Mouse (Mus musculus): ENCODE data around the gene Bcat1.

Gene Bcat1

DNA sequence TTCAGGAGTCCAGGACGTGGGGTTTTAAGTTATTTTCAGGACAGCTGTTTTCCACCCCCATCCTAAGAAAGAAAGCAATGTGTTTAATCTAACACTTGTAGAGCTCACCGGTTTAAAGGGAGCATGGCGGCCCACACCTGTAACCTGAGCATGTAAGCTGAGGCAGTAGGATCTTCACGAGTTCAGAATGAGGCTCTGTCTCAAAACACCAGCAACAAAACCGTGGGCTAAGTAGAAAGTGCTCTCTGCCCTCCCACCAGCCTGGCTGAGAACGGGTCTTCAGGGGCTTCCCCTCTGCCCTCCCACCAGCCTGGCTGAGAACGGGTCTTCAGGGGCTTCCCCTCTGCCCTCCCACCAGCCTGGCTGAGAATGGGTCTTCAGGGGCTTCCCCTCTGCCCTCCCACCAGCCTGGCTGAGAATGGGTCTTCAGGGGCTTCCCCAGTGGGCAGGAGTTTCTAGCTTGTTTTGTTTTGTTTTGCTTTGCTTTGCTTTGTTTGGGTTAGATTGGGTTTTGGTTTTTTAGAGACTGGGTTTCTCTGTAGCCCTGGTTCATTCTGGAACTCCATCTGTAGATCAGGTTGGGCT is 17.1 kb upstream of the Bcat1 start:
- WGBS, result 58% methylated on average over 7 of the region's 7 CpGs

DNA sequence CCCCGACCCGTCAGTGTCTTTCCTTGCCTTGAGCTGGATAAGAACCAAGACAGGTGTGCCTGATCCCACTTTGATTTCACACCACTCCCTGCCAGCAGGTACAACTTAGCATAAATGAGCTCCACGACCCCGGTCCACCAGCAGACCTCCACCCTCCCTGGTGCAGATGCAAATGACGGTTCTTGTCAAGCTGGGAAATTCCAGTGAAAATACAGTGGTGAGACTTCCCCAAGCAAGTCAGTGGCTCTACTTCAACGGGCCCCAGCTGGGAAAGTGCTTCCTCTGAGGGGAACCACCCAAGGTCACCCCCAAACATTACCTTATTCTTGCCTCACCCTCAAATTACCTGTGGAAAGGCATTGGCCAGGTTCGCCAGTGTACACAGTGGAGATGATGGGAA is 16.0 kb upstream of the Bcat1 start:
- WGBS, result 86% methylated on average over 7 of the region's 7 CpGs

DNA sequence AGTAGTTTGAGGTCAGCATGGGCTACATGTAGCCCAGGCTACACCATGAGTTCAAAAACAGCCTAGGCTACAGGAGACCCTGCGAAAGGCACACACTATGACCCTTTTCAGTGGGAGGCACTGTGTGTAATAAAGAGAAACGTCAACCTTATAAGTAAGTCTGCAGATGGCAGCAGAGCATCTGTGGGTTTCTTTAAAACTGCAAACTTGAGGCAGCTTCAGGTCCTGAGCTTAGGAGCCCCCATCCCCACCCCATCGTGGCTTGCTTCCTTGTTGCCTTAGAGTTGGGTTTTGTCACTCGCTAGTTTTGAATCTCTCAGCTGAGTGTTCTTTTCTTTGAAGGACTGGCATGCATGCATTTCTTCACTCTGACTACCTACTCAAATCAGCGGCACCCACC is 14.9 kb upstream of the Bcat1 start:
- WGBS, result 48% methylated on average over 5 of the region's 5 CpGs

DNA sequence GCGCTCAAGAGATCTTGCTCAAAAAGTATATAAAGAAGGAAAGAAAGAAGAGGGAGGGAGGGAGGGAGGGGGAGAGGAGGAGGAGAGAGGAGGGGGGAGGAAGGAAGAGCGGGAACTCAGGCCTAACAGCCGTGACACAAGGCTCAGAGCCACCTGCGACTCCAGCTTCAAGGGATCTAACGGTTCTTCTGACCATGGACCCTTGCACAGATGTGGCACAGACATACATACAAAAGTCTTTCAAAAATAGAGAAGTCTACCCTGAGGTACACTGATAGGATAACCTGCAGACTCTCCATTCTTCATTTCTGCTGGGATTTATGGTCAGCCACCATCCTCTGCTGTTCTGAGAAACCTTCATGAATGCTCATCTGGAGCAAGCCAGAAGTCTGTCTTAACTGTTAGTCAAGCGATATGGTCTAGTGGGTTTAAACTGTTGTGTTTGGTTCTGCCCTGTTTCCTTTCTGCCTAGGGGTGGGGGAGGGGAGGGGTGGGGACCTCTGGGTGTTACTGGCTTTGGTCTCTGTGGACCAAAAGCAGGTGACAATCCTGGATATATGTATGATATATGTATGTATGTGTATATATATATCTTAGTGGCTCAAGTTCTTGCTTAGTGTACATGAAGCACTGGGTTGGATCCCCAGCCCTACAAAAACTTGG is 14.3 kb upstream of the Bcat1 start:
- WGBS, result 92% methylated on average over 6 of the region's 6 CpGs

DNA sequence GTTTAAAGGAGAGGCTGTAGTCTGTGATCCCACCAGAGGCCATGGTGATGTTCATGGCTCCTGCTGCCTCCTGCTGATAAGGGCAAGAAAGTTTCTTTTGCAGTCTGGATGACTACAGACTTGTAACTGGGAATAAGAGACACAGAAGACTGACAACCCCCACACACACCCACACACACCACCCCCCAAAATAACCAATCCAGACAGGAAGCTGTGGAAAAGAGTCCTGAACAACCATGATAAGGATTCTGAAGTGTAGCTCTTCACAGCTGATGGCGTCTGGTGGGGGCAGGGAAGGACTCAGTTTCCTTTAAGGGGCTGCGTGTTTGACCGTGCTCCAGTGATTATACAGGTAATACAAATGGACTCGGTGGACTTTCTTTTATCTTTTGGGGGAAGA is 13.4 kb upstream of the Bcat1 start:
- WGBS, result 91% methylated on average over 4 of the region's 4 CpGs

DNA sequence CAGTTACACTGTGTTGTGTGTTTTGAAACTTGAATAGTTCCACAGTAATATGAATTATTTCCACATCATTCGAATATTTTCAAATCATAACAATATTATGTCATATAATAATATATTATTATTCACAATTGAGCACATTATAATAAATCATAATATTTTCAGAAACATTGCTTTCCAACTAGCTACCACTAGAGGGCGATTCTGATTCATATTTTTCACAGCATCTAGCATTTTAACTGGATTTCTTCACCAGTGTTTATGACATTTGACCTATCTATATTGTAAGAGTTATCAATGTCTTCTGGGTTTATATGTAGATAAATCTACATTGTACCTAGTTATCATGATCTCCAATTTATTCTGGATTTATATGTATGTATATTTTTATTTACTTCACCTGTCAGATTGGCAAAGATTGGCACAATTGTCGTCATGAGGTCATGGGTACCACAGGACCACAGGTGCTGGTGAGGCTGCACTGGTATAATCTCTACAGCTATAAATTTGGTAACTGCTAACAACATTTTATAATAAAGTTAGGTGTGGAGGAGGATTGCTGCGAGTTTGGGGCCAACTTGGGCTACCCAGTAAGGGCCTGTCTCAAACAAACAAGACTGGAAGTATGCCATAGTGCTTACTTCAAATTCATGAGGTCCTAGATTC is 12.6 kb upstream of the Bcat1 start:
- WGBS, result 52% methylated on average over 4 of the region's 4 CpGs

DNA sequence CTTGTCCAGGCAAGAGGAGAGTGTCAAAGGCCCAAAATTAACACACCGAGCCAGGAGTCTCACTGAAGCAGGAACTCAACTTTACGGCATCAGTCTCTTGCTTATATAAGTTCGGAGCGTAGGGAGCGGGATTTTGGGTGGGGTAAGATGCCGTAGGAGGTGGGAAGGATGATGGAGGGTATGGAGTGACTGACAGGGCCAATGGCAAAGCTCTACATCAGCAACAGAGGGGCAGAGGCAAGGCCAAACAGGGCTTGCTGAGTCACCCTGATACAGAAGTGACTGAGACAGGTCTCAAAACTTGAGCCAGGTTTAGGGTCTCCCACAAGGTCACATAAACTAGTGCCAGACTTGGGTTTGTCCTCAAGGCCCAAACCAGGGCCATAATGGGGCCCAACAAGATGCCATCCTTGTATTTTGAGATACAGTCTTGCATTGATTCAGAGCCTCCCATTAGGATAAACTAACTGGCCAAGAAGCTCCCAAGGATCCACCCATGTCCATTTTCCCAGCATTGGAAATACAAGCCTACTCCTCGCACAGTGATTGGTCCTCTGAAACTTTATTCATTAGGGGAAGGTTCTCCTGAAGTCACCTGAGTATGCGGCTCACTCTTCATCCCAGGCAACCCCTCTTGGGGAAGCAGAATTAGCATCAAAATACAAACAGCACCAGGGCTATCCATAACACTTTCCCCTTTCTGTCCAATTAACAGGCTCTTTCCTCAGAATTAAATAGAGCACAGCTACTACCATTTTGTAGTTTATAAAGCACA is 8.5 kb upstream of the Bcat1 start:
- 94% methylated on average over 8 of the region's 8 CpGs for WGBS

DNA sequence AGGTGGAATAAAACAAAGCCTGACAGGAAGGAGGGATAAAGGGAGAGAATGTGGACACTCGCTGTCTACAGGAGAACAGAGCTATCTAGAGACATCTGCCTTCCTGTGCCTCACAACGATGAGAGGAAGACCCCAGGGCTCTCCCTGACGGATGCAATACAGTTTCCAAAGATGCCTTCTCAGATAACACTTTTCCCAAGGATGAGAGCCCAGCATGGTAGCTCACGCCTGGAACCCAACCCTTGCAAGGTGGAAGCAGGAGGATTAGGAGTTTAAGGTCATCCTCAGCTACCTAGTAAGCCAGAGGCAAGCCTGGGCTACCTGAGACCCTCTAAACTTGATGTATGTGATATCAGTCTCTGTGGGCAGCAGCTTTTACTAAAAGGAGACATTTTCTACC is 5.7 kb upstream of the Bcat1 start:
- 74% methylated on average over 4 of the region's 4 CpGs for WGBS

DNA sequence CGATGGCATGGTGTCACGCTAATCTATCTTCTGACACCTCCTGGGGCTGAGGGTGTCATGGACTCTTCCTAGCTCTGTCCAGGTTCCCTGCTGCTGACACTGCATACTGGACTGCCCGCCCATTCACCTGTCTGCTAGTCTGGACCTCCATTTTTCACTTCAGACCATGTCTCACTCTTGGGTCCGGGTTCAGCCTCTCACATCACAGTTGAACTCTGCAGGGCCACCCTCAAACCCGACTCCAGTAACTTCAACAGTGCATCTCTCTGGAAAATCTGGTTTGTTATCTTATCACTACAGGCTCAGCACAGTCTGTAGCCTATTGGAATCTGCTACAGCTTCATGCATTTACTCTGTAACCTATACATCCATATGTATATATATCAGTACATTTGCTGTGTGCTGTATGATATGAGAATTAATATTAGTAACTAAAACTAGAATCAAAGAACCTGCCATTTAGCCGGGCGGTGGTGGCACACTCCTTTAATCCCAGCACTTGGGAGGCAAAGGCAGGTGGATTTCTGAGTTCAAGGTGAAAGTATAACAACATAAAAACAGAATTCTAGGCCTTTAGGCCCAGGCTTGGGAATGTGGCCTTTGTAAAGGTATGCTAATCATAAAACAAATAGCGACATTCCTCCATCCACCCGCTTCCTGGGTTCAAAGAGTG is 3.2 kb upstream of the Bcat1 start:
- 93% methylated on average over 9 of the region's 9 CpGs for WGBS

DNA sequence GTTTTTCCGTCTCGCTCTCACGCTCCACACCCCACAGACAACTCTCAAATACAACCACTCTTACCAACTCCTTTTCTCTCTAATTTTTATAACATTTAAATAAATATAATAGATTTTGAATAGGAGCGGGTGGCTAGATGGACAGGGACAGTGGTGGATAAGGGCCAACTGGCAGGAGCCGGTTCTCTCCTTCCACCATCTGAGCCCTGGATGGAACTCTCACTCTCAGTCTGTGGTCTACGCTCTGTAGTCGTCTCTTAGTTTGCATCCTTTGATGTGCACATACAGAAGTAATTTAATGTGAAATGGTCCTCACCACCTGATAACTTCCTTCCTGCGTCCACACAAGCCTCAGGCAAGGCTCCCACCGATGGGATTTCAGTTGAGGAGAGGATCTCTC is 302 bp upstream of the Bcat1 start:
- 36% methylated on average over 9 of the region's 9 CpGs for WGBS

DNA sequence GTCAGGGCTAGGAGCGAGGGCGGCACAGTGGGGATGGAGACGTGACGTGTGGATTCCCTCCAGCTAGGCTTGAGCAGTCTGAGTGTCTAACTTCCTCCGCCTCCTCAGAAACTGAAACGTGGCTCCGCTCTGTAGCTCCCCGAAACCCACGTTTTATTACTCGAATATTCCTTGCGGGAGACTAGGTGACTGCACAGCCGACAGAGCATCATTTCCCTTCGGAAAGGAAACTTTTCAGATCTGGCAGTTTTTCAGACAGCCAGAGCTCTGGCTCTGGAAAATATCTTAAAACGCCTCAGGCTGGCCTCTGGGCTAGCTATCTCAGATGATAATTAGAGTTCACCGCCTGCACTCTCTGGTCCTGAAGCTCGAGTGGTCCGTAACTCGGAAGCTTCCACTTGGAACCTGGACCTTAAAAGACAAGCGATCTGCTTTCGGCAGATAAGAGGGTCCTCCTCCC is 866 bp downstream of the Bcat1 start:
- WGBS, result under 1% methylated on average over 20 of the region's 20 CpGs

DNA sequence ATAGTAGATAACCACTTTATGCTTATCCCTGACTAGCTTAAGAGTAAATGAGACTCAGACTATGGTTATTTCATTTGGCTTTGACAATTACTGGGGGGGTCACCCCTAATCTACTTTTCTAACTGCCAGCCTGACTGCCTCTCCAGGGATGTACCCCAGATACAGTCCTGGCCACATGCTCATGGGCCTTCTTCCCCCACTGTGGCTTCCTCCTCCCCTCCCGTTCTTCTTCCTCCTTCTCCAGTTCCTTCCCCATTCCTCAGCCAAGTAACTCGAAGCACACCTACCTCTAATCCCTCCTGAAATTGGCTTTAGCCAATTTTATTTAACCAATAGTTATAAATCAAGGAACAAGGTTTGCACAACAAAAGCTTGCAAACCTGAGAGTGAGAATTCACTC is 6.1 kb downstream of the Bcat1 start:
- 75% methylated on average over 2 of the region's 2 CpGs for WGBS

DNA sequence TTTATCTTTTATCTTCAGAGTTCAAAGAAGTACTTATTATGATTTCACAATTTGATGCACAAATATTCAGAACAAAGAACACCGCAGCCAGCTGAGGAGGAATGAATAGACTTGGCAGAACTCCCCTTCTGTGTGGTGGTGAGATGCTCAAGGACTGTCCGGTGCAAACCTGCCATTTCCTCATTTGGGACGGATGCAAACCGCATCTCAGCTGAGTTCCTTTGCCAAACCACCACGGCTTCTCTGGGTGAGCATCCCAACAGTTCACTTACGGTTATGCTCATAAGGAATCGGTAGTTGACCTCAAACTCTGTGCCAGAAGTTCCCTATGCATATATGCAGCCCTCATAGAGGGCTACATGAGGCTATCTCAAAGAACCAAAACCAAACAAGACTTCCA is 6.6 kb downstream of the Bcat1 start:
- WGBS, result 86% methylated on average over 7 of the region's 7 CpGs

DNA sequence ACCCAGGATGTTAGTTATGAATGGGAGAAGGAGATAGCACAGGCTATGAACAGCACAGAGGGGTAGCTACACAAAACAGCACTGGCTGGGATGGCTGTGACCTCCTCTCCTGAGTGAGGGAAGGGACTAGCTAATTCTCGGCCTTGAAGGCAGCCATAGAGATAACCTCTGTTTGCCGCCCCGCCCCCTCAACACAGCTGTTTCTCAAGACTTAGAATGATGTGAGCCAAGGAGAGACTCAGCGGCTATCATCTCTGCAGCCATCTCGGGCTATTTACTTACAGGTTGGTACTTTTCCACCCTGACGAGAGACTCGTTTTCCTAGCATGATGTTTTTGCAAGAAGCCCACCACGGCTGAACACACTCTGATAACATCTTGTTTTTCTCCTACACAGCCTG is 8.3 kb downstream of the Bcat1 start:
- WGBS, result 90% methylated on average over 8 of the region's 8 CpGs

DNA sequence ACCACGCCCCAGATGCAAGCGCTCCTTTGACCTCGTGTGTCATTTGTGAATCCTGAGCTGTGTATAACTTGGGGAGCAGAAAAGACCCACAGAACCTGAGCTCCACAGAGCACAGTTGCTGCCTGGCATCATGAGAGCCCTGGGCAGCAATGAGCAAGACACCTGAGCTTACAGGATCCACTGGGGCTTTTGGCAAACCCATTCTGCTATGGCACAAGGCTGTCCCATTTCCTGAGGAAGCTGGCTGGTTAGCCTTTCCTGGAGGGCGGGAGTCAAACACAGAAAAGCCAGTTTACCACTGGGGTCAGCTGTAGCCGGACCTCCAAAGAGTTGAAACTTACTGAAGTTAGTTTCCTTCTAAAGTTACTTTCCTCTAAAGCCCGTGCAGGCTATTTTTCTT is 9.6 kb downstream of the Bcat1 start:
- 92% methylated on average over 6 of the region's 6 CpGs for WGBS

DNA sequence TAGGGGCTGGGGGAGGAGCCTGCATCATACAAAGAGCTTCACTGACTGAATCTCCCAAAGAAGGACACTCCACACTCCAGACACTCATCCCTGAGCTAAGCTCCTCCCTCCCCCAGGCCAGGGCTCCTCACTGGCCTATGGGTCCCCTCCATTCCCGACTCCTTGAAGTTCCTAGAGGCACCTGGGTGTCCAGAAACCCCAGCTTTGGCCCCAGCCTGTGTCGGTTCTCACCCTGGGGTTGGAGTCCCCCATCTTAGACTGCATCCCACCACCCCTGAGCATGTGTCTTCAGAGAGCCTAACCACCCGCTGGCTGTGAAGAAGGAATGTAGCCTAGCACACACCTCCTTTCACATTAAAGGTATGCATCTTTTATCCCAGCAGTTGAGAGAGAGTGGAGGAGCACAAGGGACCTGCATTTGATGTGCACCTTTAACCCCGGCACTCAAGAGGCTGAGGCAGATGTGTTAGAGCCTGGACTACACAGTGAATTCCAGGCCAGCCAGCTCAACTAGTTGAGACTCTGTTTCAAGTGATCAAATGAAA is 10.6 kb downstream of the Bcat1 start:
- WGBS, result 93% methylated on average over 4 of the region's 4 CpGs

DNA sequence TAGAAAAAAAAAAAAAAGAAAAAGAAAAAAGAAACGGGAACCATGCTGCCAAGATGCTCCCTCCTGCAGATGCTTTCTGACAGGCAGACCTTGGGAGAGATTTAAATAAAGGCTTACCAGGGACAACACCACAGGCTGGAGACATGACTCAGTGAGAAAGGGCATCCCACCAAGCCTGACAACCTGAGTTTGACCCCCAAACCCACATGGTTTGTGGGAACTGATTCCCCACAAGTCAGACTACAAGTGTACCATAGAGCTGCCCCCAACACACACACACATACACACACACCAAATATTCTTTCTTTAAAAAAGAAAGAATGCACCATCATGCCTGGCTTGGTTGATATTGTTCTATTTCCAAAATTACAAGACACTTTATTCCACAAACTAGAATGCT is 11.9 kb downstream of the Bcat1 start:
- WGBS, result 60% methylated on average over 1 of the region's 1 CpGs

DNA sequence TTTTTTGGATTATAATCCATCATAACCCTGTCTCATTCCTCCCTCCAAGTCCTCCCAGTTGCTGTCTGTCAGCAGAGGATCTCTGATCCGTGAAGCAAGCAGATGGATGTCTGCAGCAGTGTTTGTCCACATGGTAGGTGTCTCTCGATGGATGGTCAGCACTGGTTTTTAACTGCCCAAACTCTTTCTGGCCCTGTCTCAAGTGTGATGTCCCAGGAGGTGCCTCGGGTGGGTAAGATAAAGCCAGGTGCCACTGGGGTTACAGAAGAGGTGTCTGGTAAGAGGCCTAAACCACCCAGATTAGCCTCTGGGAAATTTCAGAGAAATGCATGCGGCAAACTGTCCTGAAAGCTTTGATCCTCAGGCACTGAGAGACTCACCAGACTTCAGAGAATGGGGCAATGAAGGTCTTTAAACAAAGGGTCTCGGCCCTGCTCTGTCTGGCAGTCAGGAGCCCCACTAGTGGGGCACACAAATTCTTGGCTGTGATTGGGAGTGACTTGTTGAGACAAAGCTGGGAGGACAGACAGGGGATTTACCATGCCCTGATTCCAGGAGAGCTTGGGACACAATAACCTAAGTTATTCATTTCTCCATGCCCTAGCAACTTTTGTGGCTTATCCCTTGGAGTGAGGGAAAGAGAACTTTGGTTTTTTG is 12.6 kb downstream of the Bcat1 start:
- 91% methylated on average over 5 of the region's 5 CpGs for WGBS

DNA sequence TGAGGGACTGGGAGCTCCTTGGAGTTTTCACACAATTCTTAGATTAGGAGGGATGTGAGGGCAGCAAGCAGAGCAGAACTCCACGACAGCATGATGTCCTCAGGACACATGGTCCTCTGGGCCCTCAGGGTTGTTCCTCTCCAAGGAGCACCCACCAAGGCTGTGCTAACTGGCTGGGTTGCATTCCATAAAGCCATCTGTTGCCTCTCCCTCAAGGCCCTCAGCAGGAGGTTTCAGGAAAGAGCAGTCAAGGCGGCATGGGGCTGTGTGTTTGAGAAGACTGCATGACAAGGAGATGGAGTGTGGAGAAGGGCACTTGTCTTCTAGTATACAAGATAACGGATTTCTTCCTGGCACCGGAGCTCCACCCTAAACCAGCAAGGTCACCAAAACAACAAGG is 13.2 kb downstream of the Bcat1 start:
- WGBS, result 91% methylated on average over 4 of the region's 4 CpGs

DNA sequence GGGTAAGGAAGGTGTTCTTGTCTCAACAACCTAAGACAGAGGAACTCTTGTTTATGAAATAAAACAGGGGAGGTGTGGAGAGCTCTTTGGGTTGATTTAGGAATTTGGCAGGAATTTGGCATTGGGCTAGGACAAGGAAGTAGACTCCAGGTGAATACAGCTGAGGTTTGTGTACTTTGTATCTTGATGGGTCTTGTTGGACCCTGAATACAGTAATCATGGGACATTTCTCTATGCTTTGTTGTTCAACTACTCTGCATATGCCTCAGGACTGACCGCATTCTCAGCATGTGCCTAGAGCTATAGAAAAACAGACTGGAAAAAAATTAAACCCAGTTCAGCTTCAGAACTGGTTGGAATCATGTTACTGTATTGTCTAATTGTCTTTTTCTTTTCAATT is 14.6 kb downstream of the Bcat1 start:
- WGBS, result 96% methylated on average over 1 of the region's 1 CpGs

DNA sequence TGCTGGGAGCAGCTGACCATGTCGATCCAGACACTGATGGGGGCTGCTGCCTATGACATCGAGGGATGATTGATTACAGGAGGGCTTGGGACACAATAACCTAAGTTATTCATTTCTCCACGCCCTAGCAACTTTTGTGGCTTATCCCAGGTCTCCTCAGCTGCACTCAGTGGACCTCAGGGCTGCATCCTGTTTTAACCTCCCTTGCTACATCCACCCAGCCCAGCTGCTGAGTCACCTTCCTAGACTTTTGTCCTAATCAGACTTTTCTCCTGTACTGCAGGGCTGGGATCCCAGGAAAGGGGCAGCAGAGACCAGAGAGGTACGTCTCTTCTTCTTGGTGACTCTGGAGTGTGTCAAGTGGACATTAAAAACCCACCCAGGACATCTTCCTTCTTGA is 19.9 kb downstream of the Bcat1 start:
- WGBS, result 86% methylated on average over 4 of the region's 4 CpGs
